Mouse (Mus musculus): ENCODE results near the gene Map3k7cl.

Gene Map3k7cl

DNA sequence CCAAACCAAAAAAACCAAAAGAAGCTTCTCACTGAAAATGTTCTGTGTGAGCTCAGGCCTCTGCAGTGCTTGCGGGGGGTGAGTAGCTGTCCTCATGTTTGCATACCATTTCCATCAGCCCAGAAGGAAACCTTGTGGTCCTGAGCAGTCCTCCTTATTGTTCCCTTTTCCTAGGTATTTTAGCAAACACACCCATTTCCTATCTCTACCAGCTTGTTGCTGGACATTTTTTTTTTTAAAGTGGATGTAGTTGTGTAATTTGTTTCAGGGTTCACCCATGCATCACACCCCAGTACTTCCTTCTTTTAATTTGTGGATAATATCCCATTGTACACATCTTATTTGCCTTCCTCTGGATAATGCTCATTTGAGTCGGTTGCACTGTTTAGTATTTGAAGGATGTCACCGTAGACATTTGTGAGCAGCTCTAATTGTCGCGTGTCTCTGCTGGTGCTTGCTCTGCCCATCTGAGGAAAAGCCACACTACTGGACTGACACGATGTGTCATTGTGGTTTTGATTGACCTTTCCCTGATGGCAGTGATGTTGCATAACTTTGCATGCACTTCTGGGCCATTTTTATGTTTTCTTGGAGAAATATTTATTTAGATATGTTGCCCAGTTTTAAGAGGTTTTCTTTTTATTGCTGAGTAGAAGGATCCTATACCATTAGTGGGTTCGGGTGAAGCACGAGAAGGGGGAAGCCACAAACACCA, 32.6 kb downstream of the Map3k7cl start:
- no peak for DNase-seq (ENCODE audit: low read depth, low spot score)

DNA sequence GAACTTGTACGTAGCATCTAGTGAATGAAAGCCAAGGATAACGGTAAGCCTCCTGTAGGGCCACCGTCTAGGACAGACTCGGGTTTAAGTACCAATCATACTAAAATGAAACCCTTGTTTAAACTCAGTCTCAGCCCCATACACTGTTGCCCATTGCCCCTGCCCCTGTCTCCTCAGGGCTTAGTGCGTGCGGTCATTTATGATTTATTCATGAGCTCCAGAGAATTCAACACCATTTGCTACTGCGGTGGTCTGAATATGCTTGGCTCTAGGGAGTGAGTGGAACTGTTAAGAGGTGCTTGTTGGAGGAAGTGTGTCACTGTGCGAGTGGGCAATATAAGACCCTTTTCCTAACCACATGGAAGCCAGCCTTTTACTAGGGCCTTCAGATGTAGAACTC, 34.7 kb downstream of the Map3k7cl start:
- DNase-seq (ENCODE audit: low read depth, low spot score): no peak

DNA sequence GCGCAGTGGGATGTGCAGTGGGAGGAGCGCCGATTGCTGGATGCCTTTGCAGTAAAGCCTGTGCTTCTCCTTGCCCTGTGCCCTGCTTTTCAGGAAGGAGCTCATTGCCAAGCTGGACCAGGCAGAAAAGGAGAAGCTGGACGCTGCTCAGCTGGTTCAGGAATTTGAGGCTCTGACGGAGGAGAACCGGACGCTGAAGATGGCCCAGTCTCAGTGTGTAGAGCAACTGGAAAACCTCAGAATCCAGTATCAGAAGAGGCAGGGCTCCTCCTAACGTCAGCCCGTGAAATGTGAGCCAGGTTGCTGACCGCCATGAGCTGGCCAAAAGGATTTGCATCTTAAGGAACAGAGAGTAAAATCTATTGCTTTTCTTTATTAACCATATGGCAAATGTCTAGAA, 41.0 kb downstream of the Map3k7cl start:
- no peak for DNase-seq (ENCODE audit: low read depth, low spot score)

- no peak for DNase-seq (ENCODE audit: low read depth, low spot score)
Measured at GRCm38 (mm10) chr16:87595149-87595548, 42.0 kb downstream of the Map3k7cl start.

- DNase-seq (ENCODE audit: low read depth, low spot score): no peak
Measured at GRCm38 (mm10) chr16:87602717-87603526, 49.8 kb downstream of the Map3k7cl start.

DNA sequence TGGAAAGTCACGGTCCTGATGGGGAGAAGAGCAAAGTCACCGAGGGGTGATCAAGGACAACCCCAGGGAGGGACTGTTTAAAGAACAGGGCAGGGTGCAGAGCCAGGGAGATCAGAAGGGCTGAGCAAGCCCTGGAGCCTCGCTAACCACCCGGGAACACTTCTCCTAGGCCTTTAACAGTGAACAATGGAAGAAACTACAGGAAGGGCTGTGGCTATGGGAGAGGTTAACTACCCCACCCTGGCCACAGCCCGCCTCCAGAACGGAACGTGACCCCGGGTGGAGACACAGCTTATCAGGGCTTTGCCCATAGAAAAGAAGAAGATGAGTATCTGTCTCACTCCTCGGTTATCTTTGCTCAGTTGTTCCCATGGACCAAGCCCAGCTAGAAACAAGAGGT, 50.9 kb downstream of the Map3k7cl start:
- DNase-seq (ENCODE audit: low read depth, low spot score): no peak

DNA sequence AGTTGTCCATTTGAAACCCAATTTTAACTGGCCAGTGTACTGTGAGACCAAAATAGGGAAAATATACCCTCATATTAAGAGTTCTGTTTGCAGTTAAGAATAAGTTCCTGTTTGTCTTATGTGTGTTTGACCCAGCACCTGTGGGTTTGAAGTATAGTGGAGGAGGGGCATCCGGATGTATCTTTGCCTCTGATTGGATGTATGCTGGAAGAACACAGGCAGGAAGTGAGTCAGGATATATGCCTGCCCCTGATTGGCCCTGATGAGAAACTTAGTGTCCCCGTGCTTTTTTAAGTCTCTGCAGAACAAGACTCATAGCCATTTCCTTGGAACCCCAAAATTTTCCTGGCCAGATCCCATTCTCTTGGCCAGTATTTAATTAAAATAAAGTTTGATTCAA, 51.8 kb downstream of the Map3k7cl start:
- no peak for DNase-seq (ENCODE audit: low read depth, low spot score)

DNA sequence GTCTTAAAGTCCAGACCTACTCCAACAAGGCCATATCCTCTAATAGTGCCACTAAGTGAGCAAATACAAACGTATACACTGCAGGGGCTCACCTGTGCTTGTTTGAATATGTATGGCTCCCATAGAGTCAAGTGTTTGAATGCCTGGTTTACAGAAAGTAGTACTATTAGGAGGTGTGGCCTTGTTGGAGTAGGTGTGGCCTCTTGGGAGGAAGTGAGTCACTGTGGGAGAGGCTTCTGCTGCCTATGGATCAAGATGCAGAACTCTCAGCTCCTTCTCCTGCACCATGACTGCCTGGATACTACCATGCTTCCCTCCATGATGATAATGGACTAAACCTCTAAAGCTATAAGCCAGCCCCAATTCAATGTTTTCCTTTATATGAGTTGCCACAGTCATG, 54.3 kb downstream of the Map3k7cl start:
- no peak for DNase-seq (ENCODE audit: low read depth, low spot score)

GRCm38 (mm10) chr16:87607959-87608358, 54.8 kb downstream of the Map3k7cl start:
- DNase-seq (ENCODE audit: low read depth, low spot score): no peak

DNA sequence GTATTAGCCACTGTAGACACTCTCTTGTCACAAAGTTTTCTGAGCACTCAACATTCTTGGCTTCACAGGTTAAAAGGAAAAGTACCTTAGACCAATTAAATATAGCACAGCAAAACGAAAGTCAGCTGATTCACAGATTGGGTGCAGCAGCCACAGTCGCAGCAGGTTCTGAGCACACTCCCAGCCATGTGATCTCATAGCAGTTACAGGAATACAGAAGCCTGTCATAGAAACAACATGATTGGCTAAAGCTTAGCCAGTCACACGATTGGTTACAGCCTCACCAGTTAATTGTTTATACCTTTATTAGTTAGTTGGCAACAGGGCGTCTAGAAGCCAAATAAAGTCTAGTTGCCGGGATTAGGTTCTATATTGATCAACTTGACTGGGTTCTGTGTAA, 57.0 kb downstream of the Map3k7cl start:
- no peak for DNase-seq (ENCODE audit: low read depth, low spot score)

DNA sequence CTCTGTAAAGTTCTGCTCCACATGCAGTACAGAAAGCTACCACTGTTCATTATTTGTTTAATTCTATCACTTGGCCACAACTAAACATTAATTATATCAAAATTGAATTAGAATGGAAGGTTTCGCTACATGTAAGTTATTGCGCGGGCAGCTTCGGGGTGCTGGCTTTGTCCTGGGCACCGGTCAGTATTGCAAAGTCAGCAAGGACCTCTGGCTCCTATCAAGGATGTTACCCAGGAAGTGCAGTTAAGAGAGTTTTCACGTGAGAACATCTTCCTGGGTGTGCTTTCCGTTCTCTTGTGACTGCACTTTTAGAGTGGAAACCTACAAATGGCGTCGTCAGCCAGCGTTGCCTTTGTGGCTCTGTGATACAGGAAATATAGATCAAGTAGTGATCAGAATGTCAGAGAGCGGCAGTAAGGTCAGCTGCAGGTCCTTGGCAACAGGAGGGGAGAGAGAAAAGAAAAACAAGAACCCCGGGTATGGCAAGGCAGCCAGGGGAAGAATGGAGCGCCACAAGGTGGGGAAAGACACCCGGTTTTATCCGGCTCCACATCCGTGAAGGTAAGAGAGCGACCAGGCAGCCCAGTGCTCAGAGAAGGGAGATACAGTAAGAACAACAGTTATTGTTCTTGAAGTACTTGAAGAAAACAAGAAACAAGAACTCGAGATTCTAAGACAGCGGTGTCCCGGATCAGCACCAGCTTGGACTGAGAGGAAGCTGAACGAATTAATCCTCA, 57.6 kb downstream of the Map3k7cl start:
- no peak for DNase-seq (ENCODE audit: low read depth, low spot score)

GRCm38 (mm10) chr16:87611420-87611819, 58.3 kb downstream of the Map3k7cl start:
- DNase-seq (ENCODE audit: low read depth, low spot score): no peak

DNA sequence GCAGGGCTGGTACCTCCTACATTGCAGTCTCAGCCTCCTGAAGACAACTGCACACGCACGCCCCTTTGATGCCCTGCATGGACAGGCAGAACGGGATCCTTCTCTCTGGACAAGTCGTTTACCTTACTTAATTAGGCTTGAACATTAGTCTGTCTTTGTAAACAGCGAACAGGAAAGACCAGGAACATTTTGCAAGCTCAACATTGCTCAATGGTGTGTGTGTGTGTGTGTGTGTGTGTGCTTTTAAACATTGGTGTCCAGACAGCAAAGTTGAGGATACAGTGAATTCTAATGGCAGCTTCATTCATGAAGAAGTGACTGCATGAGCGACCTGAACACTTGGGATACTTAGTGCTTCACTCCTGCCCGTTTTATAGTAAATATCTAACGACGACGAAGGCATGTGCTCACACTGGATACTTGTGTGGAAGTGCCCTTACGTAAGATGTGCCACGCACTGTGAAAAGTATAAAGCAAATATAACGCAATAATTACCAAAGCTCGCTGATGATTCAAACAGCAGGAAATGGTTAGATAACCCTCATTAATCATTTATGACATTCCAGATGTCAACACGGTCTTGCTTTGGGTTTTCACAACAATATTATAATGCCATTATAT, 59.2 kb downstream of the Map3k7cl start:
- no peak for DNase-seq (ENCODE audit: low read depth, low spot score)

DNA sequence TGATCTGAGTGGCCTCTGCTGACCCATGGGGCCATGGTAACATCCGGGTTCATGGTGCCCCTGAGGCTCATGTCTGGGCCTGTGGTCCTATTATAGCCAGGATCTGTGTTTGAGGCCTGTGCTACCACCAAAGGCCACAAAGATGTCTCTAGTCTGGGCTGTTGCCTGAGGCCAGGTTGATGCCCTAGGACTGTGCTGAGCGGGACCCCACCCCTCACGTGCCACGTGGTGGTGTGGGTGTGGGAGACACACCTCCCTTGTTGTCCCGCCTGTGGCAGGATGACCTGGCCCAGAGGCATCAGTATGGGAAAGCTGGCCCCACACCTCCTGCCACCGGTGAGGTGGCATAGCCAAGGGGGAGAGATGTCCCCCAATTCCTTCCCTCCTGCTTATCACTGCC, 64.2 kb downstream of the Map3k7cl start:
- DNase-seq (ENCODE audit: low read depth, low spot score): no peak

GRCm38 (mm10) chr16:87621246-87621645, 68.1 kb downstream of the Map3k7cl start:
- DNase-seq (ENCODE audit: low read depth, low spot score): no peak

DNA sequence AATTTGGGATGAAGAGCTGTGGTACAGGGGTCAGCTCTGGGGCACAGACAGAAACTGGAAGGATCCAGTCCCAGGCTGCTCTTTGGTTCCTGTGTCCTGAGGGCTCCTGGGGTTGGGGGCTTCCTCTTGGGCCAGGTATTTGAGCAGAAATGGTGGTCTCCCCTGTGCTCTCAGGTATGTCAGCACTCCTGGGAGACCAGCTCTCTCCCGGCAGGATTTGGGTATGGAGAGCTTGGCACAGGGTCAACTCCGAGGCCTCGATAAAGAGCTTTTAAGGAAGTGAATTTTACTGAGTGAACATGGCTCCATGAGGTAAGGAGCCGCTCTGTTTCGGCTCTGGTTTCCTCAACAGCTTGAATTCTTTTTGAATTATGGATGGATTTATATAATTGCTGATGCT, 70.8 kb downstream of the Map3k7cl start:
- DNase-seq (ENCODE audit: low read depth, low spot score): no peak

GRCm38 (mm10) chr16:87624937-87625336, 71.8 kb downstream of the Map3k7cl start:
- no peak for DNase-seq (ENCODE audit: low read depth, low spot score)

GRCm38 (mm10) chr16:87625341-87625740, 72.2 kb downstream of the Map3k7cl start:
- DNase-seq (ENCODE audit: low read depth, low spot score): no peak

DNA sequence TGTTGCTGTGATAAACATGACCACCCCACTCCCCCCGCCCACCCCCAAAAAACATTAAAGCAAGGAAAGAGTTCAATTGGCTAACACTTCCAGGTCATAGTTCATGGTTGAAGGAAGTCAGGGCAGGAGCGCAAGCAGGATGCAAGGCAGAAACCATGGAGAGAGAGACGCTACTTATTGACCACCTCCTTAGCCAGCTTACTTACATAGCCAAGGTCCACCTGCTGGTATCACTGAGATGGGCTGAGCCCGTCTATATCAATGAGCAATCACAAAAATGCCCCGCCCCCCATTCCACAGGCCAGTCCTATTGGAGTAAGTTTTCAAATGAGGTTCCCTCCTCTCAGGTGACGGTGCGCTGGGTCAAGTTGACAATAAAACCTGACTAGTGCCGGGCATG, 72.7 kb downstream of the Map3k7cl start:
- no peak for DNase-seq (ENCODE audit: low read depth, low spot score)

DNA sequence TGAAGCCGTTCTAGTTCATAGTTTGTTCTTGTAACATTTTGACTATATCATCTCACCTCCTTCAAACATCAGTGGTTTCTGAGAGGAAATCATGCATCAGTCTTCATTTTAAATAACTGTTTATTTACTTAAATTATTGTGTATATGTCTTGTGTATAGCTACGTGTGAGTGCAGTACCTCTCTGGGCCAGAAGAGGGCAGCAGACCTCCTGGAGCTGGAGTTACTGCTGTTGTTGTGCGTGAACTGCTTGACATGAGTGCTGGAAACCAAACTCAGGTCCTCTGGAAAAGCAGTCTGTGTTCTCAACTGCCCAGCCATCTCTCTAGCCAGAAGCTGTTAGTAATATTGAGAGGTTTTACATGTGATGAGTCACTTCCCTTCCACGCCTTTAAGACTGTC, 73.6 kb downstream of the Map3k7cl start:
- no peak for DNase-seq (ENCODE audit: low read depth, low spot score)

- no peak for DNase-seq (ENCODE audit: low read depth, low spot score)
Measured at GRCm38 (mm10) chr16:87634709-87635108, 81.6 kb downstream of the Map3k7cl start.

GRCm38 (mm10) chr16:87635213-87635755, 82.2 kb downstream of the Map3k7cl start:
- DNase-seq (ENCODE audit: low read depth, low spot score): no peak
